Mouse (Mus musculus) E14TG2a.4 (cell line): ENCODE results near the gene Dner.

ENCODE experiments used
- H3K27me3 ChIP-seq: 2 replicates; pipeline ENCODE4 v1.6.1; 2014; ENCODE audit warnings: low read length, control low read depth; ENCODE audit not compliant: insufficient read depth
- H3K36me3 ChIP-seq: 2 replicates; pipeline ENCODE4 v1.6.1; 2014; ENCODE audit warnings: low read length, control low read depth; ENCODE audit not compliant: insufficient read depth
- H3K4me1 ChIP-seq: replicated peaks from 2 replicates; pipeline ENCODE4 v1.6.1; 2014; ENCODE audit warnings: low read depth, low read length, control low read depth
- H3K4me3 ChIP-seq: replicated peaks from 2 replicates; pipeline ENCODE4 v1.5.1; 2014; ENCODE audit warnings: mild to moderate bottlenecking, low read length
- H3K9me3 ChIP-seq: 2 replicates; pipeline ENCODE4 v1.6.1; 2014; ENCODE audit warnings: low read length, control low read depth
- CTCF ChIP-seq: conservative IDR thresholded peaks from 2 replicates; pipeline ENCODE4 v1.5.1; 2014; ENCODE audit warnings: low read length
- NANOG ChIP-seq: IDR thresholded peaks from 2 replicates; pipeline ENCODE4 v1.6.1; 2014; ENCODE audit warnings: borderline replicate concordance, low read length, mixed read lengths
- POU5F1 ChIP-seq: IDR thresholded peaks from 2 replicates; pipeline ENCODE4 v1.6.1; 2014; ENCODE audit warnings: low read length, borderline replicate concordance

Gene Dner

DNA sequence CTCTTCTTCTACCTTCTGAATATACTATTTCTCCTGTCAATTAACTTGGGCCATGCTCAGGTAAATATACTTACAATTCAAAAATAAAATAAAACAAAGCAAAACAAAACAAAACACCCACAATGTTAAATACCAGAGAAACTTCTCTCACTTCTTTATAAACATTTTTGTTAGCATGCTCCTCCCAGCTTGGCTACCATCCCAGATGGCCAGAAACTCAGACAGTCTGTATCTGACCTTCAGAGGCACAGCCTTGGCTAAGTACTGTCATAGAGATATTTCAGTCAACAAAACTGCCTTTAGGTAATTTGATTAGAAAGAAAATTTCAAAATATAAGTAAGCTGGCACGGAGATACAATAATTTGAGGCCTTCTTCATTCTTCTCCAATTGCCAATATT lies 259.7 kb downstream of the Dner start:
- no peaks in the 10 kb centered on the region for H3K27me3 ChIP-seq
- no peaks in the 10 kb centered on the region for H3K36me3 ChIP-seq
- TF ChIP-seq CTCF (no peak), NANOG (no peak), POU5F1 (no peak)
- no peaks in the 10 kb centered on the region for H3K9me3 ChIP-seq
- no peak overlapping the region for H3K4me3 ChIP-seq
- no peaks in the 10 kb centered on the region for H3K4me1 ChIP-seq

GRCm38 (mm10) chr1:84433291-84433980 lies 262.6 kb downstream of the Dner start:
- no peaks in the 10 kb centered on the region for H3K4me1 ChIP-seq
- TF ChIP-seq POU5F1 (no peak), CTCF (peak; percentile 16; the same call in 1 of the 2 replicates), NANOG (no peak)

GRCm38 (mm10) chr1:84432311-84432710 lies 263.7 kb downstream of the Dner start:
- Histone ChIP-seq H3K4me1 (no peaks in the 10 kb centered on the region), H3K4me3 (no peak overlapping the region), H3K9me3 (no peaks in the 10 kb centered on the region), H3K36me3 (no peaks in the 10 kb centered on the region), H3K27me3 (no peaks in the 10 kb centered on the region)
- TF ChIP-seq POU5F1 (no peak), CTCF (no peak), NANOG (no peak)

More at GRCm38 (mm10) chr1:84433291-84433980, 262.6 kb downstream of the Dner start:
- Histone ChIP-seq H3K27me3 (no peaks in the 10 kb centered on the region), H3K36me3 (no peaks in the 10 kb centered on the region), H3K4me3 (no peak overlapping the region), H3K9me3 (no peaks in the 10 kb centered on the region)

- Histone ChIP-seq H3K36me3 (no peaks in the 10 kb centered on the region), H3K4me1 (no peaks in the 10 kb centered on the region), H3K9me3 (no peaks in the 10 kb centered on the region), H3K4me3 (no peak overlapping the region), H3K27me3 (no peaks in the 10 kb centered on the region)
- no peak for TF ChIP-seq POU5F1
- no peak for TF ChIP-seq CTCF
- no peak for TF ChIP-seq NANOG
Measured at GRCm38 (mm10) chr1:84428331-84428730, 267.7 kb downstream of the Dner start.

GRCm38 (mm10) chr1:84427757-84428156 lies 268.3 kb downstream of the Dner start:
- H3K4me1 ChIP-seq, result no peaks in the 10 kb centered on the region
- no peaks in the 10 kb centered on the region for H3K27me3 ChIP-seq
- H3K9me3 ChIP-seq, result no peaks in the 10 kb centered on the region
- no peak for TF ChIP-seq POU5F1
- no peak for TF ChIP-seq NANOG
- no peak for TF ChIP-seq CTCF
- H3K4me3 ChIP-seq, result no peak overlapping the region
- H3K36me3 ChIP-seq, result no peaks in the 10 kb centered on the region

DNA sequence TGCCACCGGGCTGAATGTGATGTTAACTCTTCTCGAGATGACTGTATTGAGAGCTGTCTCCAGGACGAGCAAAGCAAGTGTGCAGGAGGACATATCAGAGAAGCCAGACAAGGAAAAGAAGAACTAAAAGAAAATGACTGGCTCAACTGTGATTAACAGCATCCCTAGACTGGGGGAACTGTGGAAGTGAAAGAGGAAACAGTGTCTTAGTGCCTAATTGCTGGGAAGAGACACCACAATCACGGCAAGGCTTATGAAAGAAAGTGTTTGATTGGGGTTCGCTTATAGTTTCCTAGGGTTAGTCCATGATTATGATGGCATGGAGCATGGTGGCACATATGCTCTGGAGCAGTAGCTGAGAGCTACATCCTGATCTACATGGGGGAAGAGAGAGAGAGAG lies 269.3 kb downstream of the Dner start:
- no peak for TF ChIP-seq NANOG
- TF ChIP-seq CTCF, result no peak
- no peak for TF ChIP-seq POU5F1
- Histone ChIP-seq H3K27me3 (no peaks in the 10 kb centered on the region), H3K4me3 (no peak overlapping the region)

DNA sequence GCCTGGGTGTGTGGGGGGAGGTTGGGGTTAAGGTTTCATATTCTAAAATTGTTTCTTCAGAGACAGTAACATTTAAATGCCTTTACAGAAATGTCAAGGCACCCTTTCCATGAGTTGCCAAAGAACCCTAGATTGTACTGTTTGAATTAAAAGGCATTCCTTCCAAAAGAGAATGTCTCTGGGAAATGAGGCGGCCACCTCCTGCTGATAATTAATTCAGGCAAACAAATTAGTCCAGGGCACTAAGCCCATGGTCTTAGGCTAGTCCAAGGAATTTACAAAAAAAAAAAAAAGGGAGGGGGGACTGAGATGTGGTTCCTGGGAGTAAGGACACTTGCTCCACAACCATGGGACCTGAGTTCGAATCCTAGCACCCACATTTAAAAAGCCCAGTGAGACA lies 273.1 kb downstream of the Dner start:
- no peak overlapping the region for H3K4me3 ChIP-seq
- no peaks in the 10 kb centered on the region for H3K9me3 ChIP-seq
- H3K27me3 ChIP-seq, result no peaks in the 10 kb centered on the region
- TF ChIP-seq POU5F1 (no peak), CTCF (no peak)
- no peaks in the 10 kb centered on the region for H3K36me3 ChIP-seq
- H3K4me1 ChIP-seq, result 0 out of 2 replicates have a peak, but pooled peaks cover 4% of the 10 kb centered on the region

More for the DNA sequence above, 269.3 kb downstream of the Dner start:
- Histone ChIP-seq H3K36me3 (no peaks in the 10 kb centered on the region), H3K9me3 (no peaks in the 10 kb centered on the region), H3K4me1 (no peaks in the 10 kb centered on the region)

DNA sequence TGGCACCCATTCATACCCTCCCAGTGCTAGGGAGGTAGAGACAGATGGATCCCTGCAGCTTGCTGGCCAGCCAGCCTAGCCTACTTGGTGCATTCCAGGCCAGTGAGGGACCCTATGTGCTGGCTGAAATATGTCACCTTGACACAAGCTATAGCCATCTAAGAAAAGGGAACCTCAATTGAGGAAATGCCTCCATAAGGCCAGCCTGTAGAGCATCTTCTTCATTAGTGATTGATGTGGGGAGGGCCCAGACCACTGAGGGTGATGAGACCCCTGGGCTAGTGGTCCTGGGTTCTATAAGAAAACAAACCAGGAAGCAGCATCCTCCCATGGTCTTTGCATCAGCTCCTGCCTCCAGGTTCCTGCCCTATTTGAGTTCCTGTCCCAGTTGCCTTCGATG lies 274.2 kb downstream of the Dner start:
- Histone ChIP-seq H3K4me1 (0 out of 2 replicates have a peak, but pooled peaks cover 4% of the 10 kb centered on the region), H3K36me3 (no peaks in the 10 kb centered on the region), H3K4me3 (no peak overlapping the region), H3K27me3 (no peaks in the 10 kb centered on the region), H3K9me3 (no peaks in the 10 kb centered on the region)
- TF ChIP-seq POU5F1, result no peak
- no peak for TF ChIP-seq NANOG
- no peak for TF ChIP-seq CTCF

DNA sequence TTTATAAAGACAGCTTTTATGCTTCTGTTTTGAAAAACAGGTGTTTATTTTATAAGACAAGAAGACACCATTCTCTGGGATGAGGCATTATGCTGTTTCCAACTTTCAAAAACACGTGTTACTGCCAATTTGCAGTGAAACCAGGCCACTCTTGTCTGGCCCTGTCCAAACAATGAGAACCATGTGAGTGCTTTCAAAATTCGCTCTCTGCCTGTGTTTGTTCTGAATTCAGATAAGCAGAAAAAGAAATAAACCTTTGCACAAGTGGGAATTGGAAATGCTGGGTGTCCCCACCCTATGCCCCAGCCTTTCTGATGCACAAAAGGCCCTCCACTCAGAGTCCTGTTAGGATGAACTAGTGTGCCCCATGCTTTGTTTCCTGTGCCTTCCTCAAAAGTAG lies 276.6 kb downstream of the Dner start:
- Histone ChIP-seq H3K9me3 (no peaks in the 10 kb centered on the region), H3K4me1 (0 out of 2 replicates have a peak, but pooled peaks cover 4% of the 10 kb centered on the region), H3K36me3 (no peaks in the 10 kb centered on the region), H3K27me3 (no peaks in the 10 kb centered on the region), H3K4me3 (no peak overlapping the region)
- TF ChIP-seq NANOG (no peak), POU5F1 (no peak), CTCF (no peak)
